Mouse (Mus musculus) liver, embryonic 11.5 days (tissue): ENCODE measurements around the gene Cep85l. TPM values are rescaled to one million over a fixed set of nuclear protein-coding genes. Genes with fewer than 3 reads are reported as not detected.
A peak's percentile ranks its signal among the peaks of the same experiment; 100 is the strongest.

Experiments
- ATAC-seq: fragments of 200-750 bp; cut with Nextera tagmentation; replicated peaks from 2 replicates; pipeline ENCODE4 v1.8.0; 2017; ENCODE audit warnings: moderate number of reproducible peaks, mild to moderate bottlenecking, moderate TSS enrichment, moderate library complexity; ENCODE audit not compliant: low FRiP score
- DNase-seq: peaks from one replicate; pipeline ENCODE4 v3.0.0-alpha.2; 2017; ENCODE audit warnings: low spot score
- H3K27ac ChIP-seq: fragments of 300-500 bp; sonication (generic); 2 replicates; pipeline ENCODE4 v1.5.1; 2014; ENCODE audit warnings: mild to moderate bottlenecking, low read depth, low read length, control low read depth
- H3K27me3 ChIP-seq: fragments of 300-500 bp; sonication (generic); replicated peaks from 2 replicates; pipeline ENCODE4 v1.6.1; 2014; ENCODE audit warnings: low read length, mixed read lengths; ENCODE audit not compliant: control insufficient read depth, insufficient read depth
- H3K36me3 ChIP-seq: fragments of 300-500 bp; sonication (generic); 2 replicates; pipeline ENCODE4 v1.6.1; 2014; ENCODE audit warnings: mild to moderate bottlenecking, low read length, moderate library complexity, mixed read lengths; ENCODE audit not compliant: control insufficient read depth, insufficient read depth
- H3K4me1 ChIP-seq: fragments of 300-500 bp; sonication (generic); replicated peaks from 2 replicates; pipeline ENCODE4 v1.6.1; 2014; ENCODE audit warnings: low read length, mixed read lengths; ENCODE audit not compliant: control insufficient read depth, insufficient read depth
- H3K4me2 ChIP-seq: fragments of 300-500 bp; sonication (generic); 2 replicates; pipeline ENCODE4 v1.6.1; 2014; ENCODE audit warnings: mild to moderate bottlenecking, control low read depth, moderate library complexity
- H3K4me3 ChIP-seq: fragments of 300-500 bp; sonication (generic); 2 replicates; pipeline ENCODE4 v1.5.1; 2014; ENCODE audit warnings: low read depth, low read length, control low read depth
- H3K9ac ChIP-seq: fragments of 300-500 bp; sonication (generic); 2 replicates; pipeline ENCODE4 v1.6.1; 2014; ENCODE audit warnings: low read depth, low read length, control low read depth
- H3K9me3 ChIP-seq: fragments of 300-500 bp; sonication (generic); 2 replicates; pipeline ENCODE4 v1.6.1; 2016; ENCODE audit warnings: low read length, inconsistent platforms, mixed read lengths; ENCODE audit not compliant: control insufficient read depth
- WGBS: fragments of 180-500 bp; shearing (Covaris S2); extraction: QIAGEN DNeasy Blood & Tissue Kit; methylation state at CpG from one replicate; pipeline ENCODE4 v1.1.7; 2014; 5-methylcytosine and 5-hydroxymethylcytosine counted together
- polyA plus RNA-seq: library from polyadenylated mRNA; unstranded; fragments of >200 nt; fragmentation: Nextera tagmentation; extraction: Ambion mirVana; gene quantifications from 2 replicates; pipeline ENCODE4 v1.2.1, GENCODE M21; 2014

Gene Cep85l
- polyA plus RNA-seq, 1 experiment from 2014 or later, result 2.6 TPM

- no peak overlapping the region for H3K4me2 ChIP-seq
- no peak for DNase-seq
- no peaks in the 10 kb centered on the region for H3K27me3 ChIP-seq
- no peak overlapping the region for H3K9ac ChIP-seq
- peak; percentile 36; the same call in 1 of the 2 replicates for ATAC-seq
- 79% methylated on average over 2 of the region's 2 CpGs for WGBS
- H3K9me3 ChIP-seq, result no peaks in the 10 kb centered on the region
- no peaks in the 10 kb centered on the region for H3K4me1 ChIP-seq
- H3K27ac ChIP-seq, result no peak overlapping the region
- H3K4me3 ChIP-seq, result no peak overlapping the region
- H3K36me3 ChIP-seq, result no peaks in the 10 kb centered on the region
Observed at GRCm38 (mm10) chr10:53406845-53407244, 27.1 kb upstream of the Cep85l start.

- H3K4me1 ChIP-seq, result no peaks in the 10 kb centered on the region; the same call in 1 of the 2 replicates
- no peaks in the 10 kb centered on the region for H3K9me3 ChIP-seq
- no peak overlapping the region for H3K27ac ChIP-seq
- H3K4me2 ChIP-seq, result no peak overlapping the region
- H3K27me3 ChIP-seq, result no peaks in the 10 kb centered on the region
- ATAC-seq (no peak), DNase-seq (no peak)
- H3K36me3 ChIP-seq, result no peaks in the 10 kb centered on the region
- H3K4me3 ChIP-seq, result no peak overlapping the region
- no peak overlapping the region for H3K9ac ChIP-seq
Observed at GRCm38 (mm10) chr10:53402293-53402692, 22.5 kb upstream of the Cep85l start.

- Histone ChIP-seq H3K9ac (no peak overlapping the region), H3K27ac (no peak overlapping the region), H3K36me3 (no peaks in the 10 kb centered on the region), H3K4me3 (no peak overlapping the region), H3K9me3 (no peaks in the 10 kb centered on the region), H3K27me3 (no peaks in the 10 kb centered on the region), H3K4me2 (no peak overlapping the region; the same call in 1 of the 2 replicates), H3K4me1 (no peaks in the 10 kb centered on the region; the same call in 1 of the 2 replicates)
- 60% methylated on average over 3 of the region's 3 CpGs for WGBS
- ATAC-seq, result no peak
- DNase-seq, result no peak
Observed at GRCm38 (mm10) chr10:53399053-53399452, 19.3 kb upstream of the Cep85l start.

- Histone ChIP-seq H3K4me3 (0 out of 2 replicates have a peak overlapping the region, but pooled peaks have one; percentile 1), H3K9me3 (no peaks in the 10 kb centered on the region), H3K4me2 (peak overlapping the region; percentile 43), H3K9ac (no peak overlapping the region), H3K27ac (no peak overlapping the region), H3K4me1 (no peaks in the 10 kb centered on the region; the same call in 1 of the 2 replicates), H3K36me3 (no peaks in the 10 kb centered on the region), H3K27me3 (no peaks in the 10 kb centered on the region)
- WGBS, result 9% methylated on average over 9 of the region's 9 CpGs
- ATAC-seq (no peak), DNase-seq (no peak)
Observed at GRCm38 (mm10) chr10:53398540-53398902, 18.8 kb upstream of the Cep85l start.

- H3K27ac ChIP-seq, result no peak overlapping the region
Observed at GRCm38 (mm10) chr10:53397846-53398539, 18.2 kb upstream of the Cep85l start.

GRCm38 (mm10) chr10:53394923-53395629 lies 15.3 kb upstream of the Cep85l start:
- H3K9ac ChIP-seq, result no peak overlapping the region
- no peak for DNase-seq
- no peaks in the 10 kb centered on the region; the same call in 1 of the 2 replicates for H3K4me1 ChIP-seq
- no peaks in the 10 kb centered on the region for H3K27me3 ChIP-seq
- no peak for ATAC-seq
- H3K36me3 ChIP-seq, result no peaks in the 10 kb centered on the region
- WGBS, result 78% methylated on average over 9 of the region's 9 CpGs
- H3K4me2 ChIP-seq, result no peak overlapping the region
- no peak overlapping the region for H3K27ac ChIP-seq
- H3K4me3 ChIP-seq, result no peak overlapping the region
- no peaks in the 10 kb centered on the region for H3K9me3 ChIP-seq

More at GRCm38 (mm10) chr10:53397846-53398539, 18.2 kb upstream of the Cep85l start:
- Histone ChIP-seq H3K9ac (no peak overlapping the region), H3K4me3 (0 out of 2 replicates have a peak overlapping the region, but pooled peaks have one; percentile 1), H3K4me1 (no peaks in the 10 kb centered on the region; the same call in 1 of the 2 replicates), H3K9me3 (no peaks in the 10 kb centered on the region), H3K27me3 (no peaks in the 10 kb centered on the region), H3K36me3 (no peaks in the 10 kb centered on the region), H3K4me2 (peak overlapping the region; percentile 43)
- DNase-seq, result no peak
- WGBS, result 62% methylated on average over 10 of the region's 10 CpGs
- ATAC-seq, result no peak

GRCm38 (mm10) chr10:53388227-53388920 lies 8.6 kb upstream of the Cep85l start:
- no peak for ATAC-seq
- H3K4me3 ChIP-seq, result no peak overlapping the region
- H3K9me3 ChIP-seq, result no peaks in the 10 kb centered on the region
- no peak overlapping the region for H3K4me2 ChIP-seq
- no peak overlapping the region for H3K9ac ChIP-seq
- no peaks in the 10 kb centered on the region for H3K27me3 ChIP-seq
- no peaks in the 10 kb centered on the region for H3K36me3 ChIP-seq
- 66% methylated on average over 6 of the region's 6 CpGs for WGBS
- no peak for DNase-seq
- no peaks in the 10 kb centered on the region for H3K4me1 ChIP-seq
- H3K27ac ChIP-seq, result no peak overlapping the region

DNA sequence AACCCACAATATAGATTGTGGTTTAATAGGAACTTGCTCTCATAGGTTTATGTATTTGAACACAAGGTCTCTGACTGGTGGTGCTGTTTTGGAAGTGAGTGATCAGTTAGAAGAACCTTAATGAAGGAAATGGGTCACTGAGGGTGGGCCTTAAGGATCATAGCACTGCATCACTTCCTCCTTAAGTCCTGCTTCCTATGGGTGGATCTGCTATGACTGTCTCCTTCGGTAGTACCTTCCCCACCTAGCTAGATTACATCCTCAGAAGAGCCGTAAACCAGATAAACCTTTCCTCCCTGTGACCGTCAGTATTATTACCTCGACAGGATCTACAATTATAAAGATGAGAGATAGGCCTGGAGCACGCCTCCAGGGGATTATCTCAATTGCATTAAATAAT lies 5.7 kb upstream of the Cep85l start:
- H3K27me3 ChIP-seq, result no peaks in the 10 kb centered on the region
- H3K4me1 ChIP-seq, result no peaks in the 10 kb centered on the region
- no peak overlapping the region for H3K4me3 ChIP-seq
- no peak for ATAC-seq
- no peaks in the 10 kb centered on the region for H3K9me3 ChIP-seq
- DNase-seq, result no peak
- no peak overlapping the region for H3K4me2 ChIP-seq
- H3K9ac ChIP-seq, result no peak overlapping the region
- WGBS, result 71% methylated on average over 5 of the region's 5 CpGs
- H3K27ac ChIP-seq, result no peak overlapping the region
- H3K36me3 ChIP-seq, result no peaks in the 10 kb centered on the region
